Mouse (Mus musculus) left cerebral cortex, adult 8-10 months (tissue): Measurements from ENCODE around the gene Krt7. TPM values are rescaled to one million over a fixed set of nuclear protein-coding genes. Genes with fewer than 3 reads are reported as not detected.

Source experiments
- DNase-seq, 2 experiments: peaks; one replicate each; pipeline ENCODE4 v3.0.0; 2022; ENCODE audit warnings: low spot score in 2 of 2
- total RNA-seq, 4 experiments: library from RNA; stranded (reverse); gene quantifications; 2 replicates each; pipeline ENCODE4 v1.2.4; 2022

The Krt7 gene
- under 1 TPM in 3 of 4 experiments, not detected in 1; 0.15 to 0.65 (median 0.19) TPM for total RNA-seq

DNA sequence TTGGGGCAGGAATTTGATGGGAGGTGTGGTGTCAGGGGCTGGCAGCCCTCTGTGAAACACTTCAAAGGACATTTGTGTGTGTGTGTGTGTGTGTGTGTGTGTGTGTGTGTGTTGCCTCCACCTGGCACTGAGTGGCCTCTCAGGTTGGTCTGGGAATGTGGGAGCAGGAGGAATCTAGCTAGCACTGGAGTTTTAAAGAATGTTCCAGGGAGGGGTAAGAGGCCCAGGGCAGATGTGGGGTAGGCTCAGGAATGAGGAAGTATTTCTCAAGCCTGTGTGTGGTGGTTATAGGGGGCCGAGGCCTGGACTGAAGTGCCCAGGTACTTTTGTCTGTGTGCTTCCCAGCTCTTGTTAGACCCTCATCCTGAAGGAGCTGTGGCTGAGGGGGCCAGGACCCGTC, at the start of gene Krt7:
Gene Krt7, plus strand, starts transcription at position 269 of the 400 bp plus-strand sequence.
- DNase-seq = no peak

DNA sequence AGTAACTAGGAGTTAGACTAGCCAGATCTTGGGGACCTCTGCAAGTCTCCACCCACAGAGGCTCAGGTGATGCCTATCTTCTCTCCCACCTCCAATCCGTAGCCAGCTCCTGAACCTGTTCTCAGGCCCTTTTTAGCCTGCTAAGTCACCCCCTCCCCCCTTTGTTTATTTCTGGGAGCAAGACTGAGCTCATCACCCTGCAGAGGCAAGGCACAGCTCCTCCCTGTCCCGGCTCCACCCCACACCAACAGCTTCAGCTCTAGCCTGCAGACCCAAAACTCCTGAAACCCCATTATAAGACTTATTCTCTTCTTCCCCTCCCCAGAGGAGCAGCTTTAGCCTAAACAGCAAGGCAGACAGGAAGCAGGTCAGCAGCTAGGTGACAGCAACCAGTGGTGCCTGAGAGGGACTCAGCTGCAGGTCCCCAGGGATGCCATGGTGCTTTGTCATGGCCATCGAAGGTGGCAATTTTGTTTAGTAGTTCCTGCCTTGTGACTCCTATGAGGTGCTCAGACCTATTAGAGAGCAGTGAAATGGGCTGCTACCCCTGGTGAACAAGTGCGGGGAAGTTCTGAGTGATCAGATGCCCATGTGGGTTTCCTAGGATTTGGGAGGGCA, 48.3 kb upstream of the Krt7 start:
- no peak for DNase-seq

DNA sequence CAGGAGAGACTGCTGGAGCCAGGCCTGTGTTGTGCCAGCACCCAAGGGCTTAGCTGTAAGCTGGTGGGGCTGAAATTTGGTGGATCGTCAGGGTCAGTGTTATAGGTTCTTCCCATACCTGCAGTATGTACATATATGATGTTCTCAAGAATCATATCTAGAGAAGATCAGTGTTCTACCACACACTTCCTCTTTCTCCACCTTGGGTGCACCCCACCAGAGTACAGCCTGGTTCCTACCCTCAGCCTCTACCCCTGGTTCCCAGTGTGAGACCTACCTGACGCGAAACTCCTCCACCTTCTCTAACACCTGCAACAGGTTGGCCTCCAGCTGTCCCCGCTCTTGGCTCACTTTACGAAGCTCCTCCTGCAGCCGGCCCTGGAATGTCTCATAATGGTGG, 46.9 kb upstream of the Krt7 start:
- DNase-seq = no peak

GRCm38 (mm10) chr15:101364425-101364824, 46.4 kb upstream of the Krt7 start:
- DNase-seq = no peak

- no peak for DNase-seq
Measured at GRCm38 (mm10) chr15:101364891-101365671, 45.8 kb upstream of the Krt7 start.

GRCm38 (mm10) chr15:101365721-101366120, 45.1 kb upstream of the Krt7 start:
- DNase-seq = no peak

- no peak for DNase-seq
Measured at GRCm38 (mm10) chr15:101366482-101366881, 44.4 kb upstream of the Krt7 start.

GRCm38 (mm10) chr15:101366926-101367325, 43.9 kb upstream of the Krt7 start:
- DNase-seq = no peak

DNA sequence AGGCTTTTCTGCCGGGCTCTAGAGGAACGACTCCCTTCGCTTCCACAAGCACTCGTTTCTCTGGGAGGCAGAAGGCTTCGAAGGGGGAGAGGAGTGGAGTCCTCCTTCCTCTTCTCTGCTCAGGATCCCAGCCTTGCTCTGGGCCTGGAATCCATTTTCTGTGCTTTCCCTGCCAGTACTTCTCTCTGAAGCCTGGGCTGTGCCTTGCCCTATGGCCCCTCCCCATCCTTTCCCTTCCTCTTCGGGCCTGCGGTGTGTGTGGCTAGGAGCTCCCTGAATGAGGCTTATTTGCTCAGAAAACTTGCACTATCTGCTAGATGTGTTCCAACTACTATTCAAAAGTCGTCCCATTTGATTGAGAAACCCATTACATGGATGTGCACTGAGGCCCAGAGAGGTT, 43.3 kb upstream of the Krt7 start:
- no peak for DNase-seq

- no peak for DNase-seq
Measured at GRCm38 (mm10) chr15:101368015-101368414, 42.8 kb upstream of the Krt7 start.

DNA sequence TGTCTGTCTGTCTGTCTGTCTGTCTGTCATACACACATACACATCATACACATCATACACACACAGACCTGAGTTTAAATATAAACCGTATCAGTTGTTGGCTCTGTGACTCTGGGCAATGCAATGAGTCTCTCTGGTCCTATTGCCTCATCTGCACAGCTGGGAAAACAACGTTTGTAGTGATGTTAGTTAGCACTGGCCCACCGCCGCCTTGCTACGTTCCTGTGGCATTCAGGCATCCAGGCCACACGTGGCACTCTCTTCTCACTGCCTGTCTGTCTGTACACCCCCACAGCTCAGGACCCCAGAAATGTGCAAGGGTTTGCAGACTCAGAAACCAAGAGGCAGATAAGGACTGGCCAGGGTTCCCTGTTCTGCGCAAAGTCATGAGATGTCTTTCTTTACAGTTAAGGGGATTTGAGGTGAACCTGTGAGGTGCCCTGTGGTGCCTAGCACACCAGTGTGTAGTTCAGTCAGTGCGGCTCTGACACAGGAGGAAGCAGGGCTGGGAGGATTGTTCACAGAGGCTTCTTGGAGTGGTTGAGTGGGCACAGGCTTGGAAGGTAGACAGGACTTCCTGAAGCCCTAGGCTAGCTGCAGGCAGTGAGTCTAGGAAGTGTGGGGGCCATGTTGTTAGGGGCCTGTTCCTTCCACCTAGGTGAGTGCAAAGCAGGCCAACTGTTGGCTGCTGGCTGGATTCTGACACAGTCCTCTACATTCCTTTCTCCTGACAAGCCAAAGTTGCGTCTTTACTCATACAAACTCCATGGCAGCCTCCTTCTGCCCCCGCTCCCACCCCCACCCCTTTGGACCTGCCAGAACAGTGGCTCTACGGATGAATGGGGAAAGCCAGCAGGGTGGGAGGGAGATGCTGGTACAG, 42.1 kb upstream of the Krt7 start:
- no peak for DNase-seq

- no peak for DNase-seq
Measured at GRCm38 (mm10) chr15:101369382-101370100, 41.3 kb upstream of the Krt7 start.

DNA sequence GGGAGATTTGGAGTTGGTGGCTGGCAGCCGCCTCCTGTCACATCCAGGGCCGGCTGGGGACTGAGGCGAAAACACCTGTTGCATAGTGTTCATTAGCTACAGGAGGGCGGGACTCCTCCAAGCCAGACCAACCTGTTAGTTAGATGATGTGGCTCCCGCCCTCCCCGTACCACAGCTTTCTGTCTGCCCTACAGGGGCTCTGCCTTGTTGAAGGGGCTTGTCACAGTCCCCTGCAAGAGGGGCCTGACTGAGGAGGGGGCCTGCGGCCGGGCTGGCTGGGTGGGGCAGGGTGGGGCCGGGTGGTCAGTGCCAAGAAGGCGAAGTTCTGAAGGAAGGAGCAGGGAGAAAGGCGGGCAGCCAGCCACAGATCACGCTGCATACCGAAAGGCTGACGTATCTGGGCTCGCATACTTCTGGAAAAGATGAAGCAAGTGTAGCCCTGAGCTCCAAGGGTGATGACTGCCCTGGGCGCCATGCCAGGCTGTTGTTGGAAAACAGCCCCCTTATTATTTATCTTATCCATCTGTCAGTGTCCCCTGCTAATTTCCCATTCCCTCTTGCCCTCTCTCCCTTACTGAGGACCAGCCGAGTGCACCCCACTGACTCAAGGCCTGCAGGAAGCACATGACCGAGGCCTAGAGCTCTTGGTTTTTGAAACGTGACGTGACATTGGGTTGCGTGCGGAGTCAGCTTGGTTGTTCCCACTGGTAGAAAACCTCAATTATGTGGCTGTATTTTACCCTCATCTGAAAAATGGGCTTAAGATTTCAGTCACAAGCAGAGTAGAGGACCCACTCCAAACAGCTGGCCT, 40.5 kb upstream of the Krt7 start, which contains the start of gene Krt80:
Gene Krt80, minus strand, starts transcription at position 62 of the 811 bp plus-strand sequence.
- DNase-seq = no peak

DNA sequence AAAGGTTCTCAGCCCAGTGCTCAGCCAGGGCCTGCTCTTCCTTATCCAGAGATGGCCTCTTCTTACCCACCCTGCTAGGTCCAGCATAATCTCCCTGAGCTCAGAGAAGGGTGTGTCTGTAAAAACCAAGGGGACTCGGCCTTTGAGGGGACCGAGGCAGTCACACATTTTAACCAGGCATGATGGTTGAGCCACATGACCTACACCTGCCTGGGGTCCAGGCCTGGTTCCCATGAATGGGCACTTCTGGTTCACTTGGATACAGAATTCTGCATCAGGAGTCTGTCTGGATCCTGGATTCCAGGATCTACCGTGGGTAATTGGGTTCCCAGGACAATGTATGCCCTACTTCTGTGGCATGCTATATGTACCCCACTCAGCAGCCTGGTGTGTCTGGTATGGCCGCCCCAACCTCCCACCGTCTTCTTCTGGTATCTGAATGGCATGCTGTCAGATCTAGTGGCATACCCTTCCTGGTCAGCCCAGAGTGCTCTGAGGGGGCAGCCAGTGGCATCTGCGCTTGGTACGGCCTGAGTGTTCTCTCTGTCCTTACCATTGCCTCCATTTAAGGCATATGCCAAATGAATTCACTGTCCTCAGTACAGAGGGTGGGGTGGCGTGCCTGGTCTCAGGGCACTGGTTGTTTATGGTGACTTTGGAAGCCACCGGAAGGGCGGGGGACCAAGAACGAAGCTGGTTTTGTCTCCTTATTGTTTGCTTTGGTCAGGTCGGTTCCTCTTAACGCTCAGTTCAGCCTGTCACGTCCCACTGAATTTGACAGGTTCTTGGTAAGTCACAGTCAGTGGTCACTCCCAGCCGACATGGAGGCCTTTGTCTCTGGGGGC, 39.5 kb upstream of the Krt7 start:
- DNase-seq = no peak

- no peak for DNase-seq
Measured at GRCm38 (mm10) chr15:101372131-101372977, 38.5 kb upstream of the Krt7 start.

- peak; percentile 34 to 35 for DNase-seq
Measured at GRCm38 (mm10) chr15:101373286-101373898, 37.5 kb upstream of the Krt7 start.

DNA sequence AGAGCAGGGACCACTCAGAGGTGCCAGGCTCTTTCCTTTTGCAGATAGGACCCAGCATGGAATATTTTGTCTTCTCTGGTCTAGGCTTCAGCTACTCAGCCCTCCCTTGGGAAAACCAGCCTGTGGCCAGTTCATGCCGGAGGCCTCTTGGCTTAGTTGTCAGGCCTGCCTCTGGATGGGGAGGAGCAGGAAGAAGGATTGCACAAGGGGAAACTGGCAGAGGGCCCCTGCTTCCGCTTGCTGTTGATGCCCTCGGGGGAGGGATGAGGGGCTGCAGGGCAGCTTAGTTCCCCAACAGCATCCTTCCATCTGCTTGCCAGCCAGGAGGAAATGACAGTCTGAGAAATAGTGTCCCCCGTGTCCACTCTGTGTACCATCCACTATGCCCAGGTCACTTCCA, 36.0 kb upstream of the Krt7 start:
- no peak for DNase-seq
